Comparison of ENCODE assay signal across 1 mouse cellular context in genomic region chr5:64238894-64239652, GRCm38 (mm10).
TF ChIP-seq lines count a peak whose summit lies in the region.

No protein-coding gene starts in this region.

TF ChIP-seq in MEL, 35 proteins besides CTCF, POLR2A, EP300 and RAD21 (continued from another document):
- TF ChIP-seq HCFC1 (IDR thresholded peaks at IDR 0.05; ENCODE audit: low read depth, low read length) (no peak), GATA1 (IDR thresholded peaks at IDR 0.05; ENCODE audit: low read depth, low read length) (peak; percentile 46; the same call in 1 of the 2 replicates), E2F4 (IDR thresholded peaks at IDR 0.05; ENCODE audit: borderline replicate concordance, low read depth, low read length) (no peak), ETS1 (IDR thresholded peaks at IDR 0.05; ENCODE audit: low read depth, low read length) (peak; percentile 71; the same call in 1 of the 2 replicates), TBP (IDR thresholded peaks at IDR 0.05; ENCODE audit: low read depth, low read length) (no peak), KAT2A (conservative IDR thresholded peaks at IDR 0.05; ENCODE audit: low read depth, low read length) (no peak), MAFK (IDR thresholded peaks at IDR 0.05; ENCODE audit: borderline replicate concordance, low read depth, low read length) (no peak), GABPA (IDR thresholded peaks at IDR 0.05; ENCODE audit: low read depth, low read length) (no peak), USF1 (IDR thresholded peaks at IDR 0.05; ENCODE audit: low read depth, low read length) (no peak), RCOR1 (IDR thresholded peaks at IDR 0.05; ENCODE audit: low read depth, low read length) (0 out of 2 replicates have a peak, but pooled peaks have one; percentile 35), NRF1 (IDR thresholded peaks at IDR 0.05; ENCODE audit: insufficient read depth, low read depth, low read length, poor library complexity, severe bottlenecking) (no peak), MEF2A (IDR thresholded peaks at IDR 0.05; ENCODE audit: extremely low read depth, insufficient replicate concordance, low read depth, low read length, poor library complexity, severe bottlenecking) (peak; percentile 78; the same call in 1 of the 2 replicates), SIN3A (IDR thresholded peaks at IDR 0.05; ENCODE audit: low read length) (peak; percentile 70; the same call in 1 of the 2 replicates), TAL1 (IDR thresholded peaks at IDR 0.05; ENCODE audit: low read length) (no peak), USF2 (IDR thresholded peaks at IDR 0.05; ENCODE audit: borderline replicate concordance in 1 of 2, insufficient read depth in 1 of 2, low read depth in 1 of 2, low read length in 2 of 2) (no peak), ZC3H11A (IDR thresholded peaks at IDR 0.05; ENCODE audit: low read depth, low read length) (0 out of 2 replicates have a peak, but pooled peaks have one; percentile 10)
